Mouse (Mus musculus): ENCODE measurements around the gene Gtf2h4. TPM values are rescaled to one million over a fixed set of nuclear protein-coding genes. Genes with fewer than 3 reads are reported as not detected.

Gtf2h4 gene
- total RNA-seq, 2 experiments from 2014 or later: 13.4 to 14.9 TPM

- ATAC-seq (ENCODE audit: poor library complexity, severe bottlenecking): no peak
These were observed 29.8 kb downstream of the Gtf2h4 start, which contains the start of gene Mucl3 for GRCm38 (mm10) chr17:35643609-35644236. Mucl3 (minus strand) TSS chr17:35643695.

GRCm38 (mm10) chr17:35639352-35639751 is 34.2 kb downstream of the Gtf2h4 start:
- ATAC-seq (ENCODE audit: poor library complexity, severe bottlenecking): no peak

GRCm38 (mm10) chr17:35638475-35639190 is 34.9 kb downstream of the Gtf2h4 start:
- ATAC-seq (ENCODE audit: poor library complexity, severe bottlenecking): no peak

- no peak for ATAC-seq (ENCODE audit: poor library complexity, severe bottlenecking)
These were observed 37.2 kb downstream of the Gtf2h4 start for GRCm38 (mm10) chr17:35636363-35636762.

- ATAC-seq (ENCODE audit: poor library complexity, severe bottlenecking): peak; percentile 73
These were observed 37.8 kb downstream of the Gtf2h4 start for GRCm38 (mm10) chr17:35635699-35636111.

- ATAC-seq (ENCODE audit: poor library complexity, severe bottlenecking): no peak
These were observed 38.3 kb downstream of the Gtf2h4 start for GRCm38 (mm10) chr17:35635202-35635601.

GRCm38 (mm10) chr17:35633992-35634391 is 39.5 kb downstream of the Gtf2h4 start:
- ATAC-seq (ENCODE audit: poor library complexity, severe bottlenecking): no peak

GRCm38 (mm10) chr17:35626537-35626936 is 47.0 kb downstream of the Gtf2h4 start, which contains the start of gene Gm9573:
Gm9573 (minus strand) TSS chr17:35626637.
- no peak for ATAC-seq (ENCODE audit: poor library complexity, severe bottlenecking)

Other genes starting within 250 kb of the Gtf2h4 start
- 10.2 and 12.1 TPM in 2 replicates for gene H2-Q6, start 248.9 kb downstream of the Gtf2h4 start, total RNA-seq (2015)
- gene H2-Q6, start 248.9 kb downstream of the Gtf2h4 start, total RNA-seq (2017): 12.8 and 13.5 TPM in 2 replicates
- gene H2-Q7, start 234.6 kb downstream of the Gtf2h4 start, total RNA-seq (2015): 20.3 and 23.0 TPM in 2 replicates
- gene H2-Q7, start 234.6 kb downstream of the Gtf2h4 start, total RNA-seq (2017): 13.7 and 24.7 TPM in 2 replicates
- 8.3 and 11.8 TPM in 2 replicates for gene H2-Q10, start 203.7 kb downstream of the Gtf2h4 start, total RNA-seq (2015)
- 7.9 and 11.1 TPM in 2 replicates for gene H2-Q10, start 203.7 kb downstream of the Gtf2h4 start, total RNA-seq (2017)
- 0.29 TPM in 1 of 2 replicates, not detected in the other for gene Pou5f1, start 167.7 kb downstream of the Gtf2h4 start, total RNA-seq (2015)
- gene Pou5f1, start 167.7 kb downstream of the Gtf2h4 start, total RNA-seq (2017): not detected in 2 replicates
- 64.7 and 72.2 TPM in 2 replicates for gene Tcf19, start 156.9 kb downstream of the Gtf2h4 start, total RNA-seq (2015)
- 26.2 and 29.6 TPM in 2 replicates for gene Tcf19, start 156.9 kb downstream of the Gtf2h4 start, total RNA-seq (2017)
- 3.3 and 4.0 TPM in 2 replicates for gene Cchcr1, start 156.6 kb downstream of the Gtf2h4 start, total RNA-seq (2015)
- 4.0 and 5.7 TPM in 2 replicates for gene Cchcr1, start 156.6 kb downstream of the Gtf2h4 start, total RNA-seq (2017)
- not detected in 2 replicates for gene Psors1c2, start 140.5 kb downstream of the Gtf2h4 start, total RNA-seq (2015)
- not detected in 2 replicates for gene Psors1c2, start 140.5 kb downstream of the Gtf2h4 start, total RNA-seq (2017)
- not detected in 2 replicates for gene Cdsn, start 121.6 kb downstream of the Gtf2h4 start, total RNA-seq (2015)
- gene Cdsn, start 121.6 kb downstream of the Gtf2h4 start, total RNA-seq (2017): not detected in 2 replicates
- gene 2300002M23Rik, start 106.3 kb downstream of the Gtf2h4 start, total RNA-seq (2015): not detected in 2 replicates
- gene 2300002M23Rik, start 106.3 kb downstream of the Gtf2h4 start, total RNA-seq (2017): not detected in 2 replicates
- not detected in 2 replicates for gene Sfta2, start 72.2 kb downstream of the Gtf2h4 start, total RNA-seq (2015)
- gene Sfta2, start 72.2 kb downstream of the Gtf2h4 start, total RNA-seq (2017): not detected in 2 replicates
- gene Gm9573, start 47.1 kb downstream of the Gtf2h4 start, total RNA-seq (2015): not detected in 2 replicates
- not detected in 2 replicates for gene Gm9573, start 47.1 kb downstream of the Gtf2h4 start, total RNA-seq (2017)
- not detected in 2 replicates for gene Mucl3, start 30.0 kb downstream of the Gtf2h4 start, total RNA-seq (2015)
- not detected in 2 replicates for gene Mucl3, start 30.0 kb downstream of the Gtf2h4 start, total RNA-seq (2017)
- gene Vars2, start 6.1 kb downstream of the Gtf2h4 start, total RNA-seq (2015): 2.1 and 5.3 TPM in 2 replicates
- 3.3 and 16.9 TPM in 2 replicates for gene Vars2, start 6.1 kb downstream of the Gtf2h4 start, total RNA-seq (2017)
- gene Ddr1, start 30.9 kb upstream of the Gtf2h4 start, total RNA-seq (2015): 0.91 and 1.0 TPM in 2 replicates
- gene Ddr1, start 30.9 kb upstream of the Gtf2h4 start, total RNA-seq (2017): 0.49 and 1.0 TPM in 2 replicates
- 21.1 and 22.8 TPM in 2 replicates for gene Ier3, start 147.9 kb upstream of the Gtf2h4 start, total RNA-seq (2015)
- 15.7 and 20.5 TPM in 2 replicates for gene Ier3, start 147.9 kb upstream of the Gtf2h4 start, total RNA-seq (2017)
- gene Flot1, start 149.5 kb upstream of the Gtf2h4 start, total RNA-seq (2015): 73.5 and 95.0 TPM in 2 replicates
- gene Flot1, start 149.5 kb upstream of the Gtf2h4 start, total RNA-seq (2017): 124 and 127 TPM in 2 replicates
- gene Tubb5, start 164.6 kb upstream of the Gtf2h4 start, total RNA-seq (2015): 649 TPM in 2 replicates
- gene Tubb5, start 164.6 kb upstream of the Gtf2h4 start, total RNA-seq (2017): 751 and 811 TPM in 2 replicates
- 37.6 and 62.8 TPM in 2 replicates for gene Mdc1, start 167.8 kb upstream of the Gtf2h4 start, total RNA-seq (2015)
- gene Mdc1, start 167.8 kb upstream of the Gtf2h4 start, total RNA-seq (2017): 17.3 and 18.6 TPM in 2 replicates
- gene Nrm, start 187.6 kb upstream of the Gtf2h4 start, total RNA-seq (2015): 88.5 and 114 TPM in 2 replicates
- gene Nrm, start 187.6 kb upstream of the Gtf2h4 start, total RNA-seq (2017): 80.1 and 82.8 TPM in 2 replicates
- gene Ppp1r18, start 191.9 kb upstream of the Gtf2h4 start, total RNA-seq (2015): 153 and 167 TPM in 2 replicates
- gene Ppp1r18, start 191.9 kb upstream of the Gtf2h4 start, total RNA-seq (2017): 64.0 and 78.1 TPM in 2 replicates
- gene Dhx16, start 206.1 kb upstream of the Gtf2h4 start, total RNA-seq (2015): 87.6 and 118 TPM in 2 replicates
- 65.9 and 72.8 TPM in 2 replicates for gene Dhx16, start 206.1 kb upstream of the Gtf2h4 start, total RNA-seq (2017)
- gene 2310061I04Rik, start 223.7 kb upstream of the Gtf2h4 start, total RNA-seq (2015): 28.4 and 31.8 TPM in 2 replicates
- gene 2310061I04Rik, start 223.7 kb upstream of the Gtf2h4 start, total RNA-seq (2017): 3.5 and 9.8 TPM in 2 replicates
- 8.7 and 10.1 TPM in 2 replicates for gene Atat1, start 236.3 kb upstream of the Gtf2h4 start, total RNA-seq (2015)
- 5.2 and 7.6 TPM in 2 replicates for gene Atat1, start 236.3 kb upstream of the Gtf2h4 start, total RNA-seq (2017)
- 29.2 and 35.9 TPM in 2 replicates for gene Mrps18b, start 242.7 kb upstream of the Gtf2h4 start, total RNA-seq (2015)
- 25.0 and 28.9 TPM in 2 replicates for gene Mrps18b, start 242.7 kb upstream of the Gtf2h4 start, total RNA-seq (2017)
- 82.4 and 93.7 TPM in 2 replicates for gene Ppp1r10, start 242.7 kb upstream of the Gtf2h4 start, total RNA-seq (2015)
- 131 and 157 TPM in 2 replicates for gene Ppp1r10, start 242.7 kb upstream of the Gtf2h4 start, total RNA-seq (2017)

Measured in megakaryocyte, adult 5-6 weeks (primary cell).